Mouse (Mus musculus): ENCODE data around the gene AA467197. TPM values are rescaled to one million over a fixed set of nuclear protein-coding genes. Genes with fewer than 3 reads are reported as not detected.

Gene AA467197
- total RNA-seq, 4 experiments from 2014 or later: 0.38 TPM; not detected in 3

Small RNAs within 50 kb of the gene (microRNA-seq; reads per million reads assigned to microRNA genes)
- gene Mir147: not detected

Other genes starting within 250 kb of the AA467197 start
- 1 to 10 TPM; 4.6 to 5.7 (median 5.2) TPM for gene Slc28a2, start 210.5 kb upstream of the AA467197 start, total RNA-seq (2022)
- under 1 TPM in 2 of 4 experiments, not detected in 2; 0.10 to 0.13 TPM for gene Gm14085, start 152.0 kb upstream of the AA467197 start, total RNA-seq (2022)
- gene Gatm, start 25.7 kb upstream of the AA467197 start, total RNA-seq (2022): 1 to 10 TPM; 2.4 to 4.4 (median 3.9) TPM
- gene Slc30a4, start 65.7 kb downstream of the AA467197 start, total RNA-seq (2022): 10 to 100 TPM; 13.6 to 18.7 (median 15.7) TPM
- gene Bloc1s6, start 101.5 kb downstream of the AA467197 start, total RNA-seq (2022): 10 to 100 TPM; 18.5 to 21.2 (median 19.0) TPM
- gene Sqor, start 128.3 kb downstream of the AA467197 start, total RNA-seq (2022): 10 to 100 TPM; 38.0 to 46.5 (median 43.7) TPM